Mouse (Mus musculus) cerebellum, postnatal 36 days (tissue): ENCODE measurements around the gene Usp24.
"Not testable (repeated sequence)": the region's sequence is repeated elsewhere in the genome, so short reads cannot be mapped to it uniquely, and the experiment has no call there.

Experiments
- DNase-seq, 2 experiments: peaks; one replicate each; pipeline ENCODE4 v3.0.0; 2021 to 2022; ENCODE audit warnings: mixed read lengths in 2 of 2

Gene Usp24

DNA sequence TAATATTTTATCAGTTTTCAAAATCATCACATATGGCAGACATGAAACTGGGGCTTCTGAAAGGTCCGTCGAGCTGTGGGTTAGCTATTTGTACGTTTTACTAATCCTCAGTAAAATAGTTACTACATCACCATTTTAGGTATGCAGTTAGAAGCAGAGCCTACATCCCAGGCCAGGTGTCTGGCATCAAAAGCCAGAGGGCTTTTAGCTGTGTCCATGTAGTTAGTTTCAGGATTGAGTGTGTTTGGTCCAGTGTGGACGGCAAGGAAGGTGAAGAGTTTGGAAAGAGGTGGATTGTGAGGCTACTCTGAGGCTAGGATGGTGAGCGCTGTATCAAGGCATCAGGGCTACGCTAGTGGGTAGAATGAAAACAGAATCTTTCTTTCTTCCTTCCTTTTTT lies 3.0 kb downstream of the Usp24 start:
- no peak for DNase-seq

DNA sequence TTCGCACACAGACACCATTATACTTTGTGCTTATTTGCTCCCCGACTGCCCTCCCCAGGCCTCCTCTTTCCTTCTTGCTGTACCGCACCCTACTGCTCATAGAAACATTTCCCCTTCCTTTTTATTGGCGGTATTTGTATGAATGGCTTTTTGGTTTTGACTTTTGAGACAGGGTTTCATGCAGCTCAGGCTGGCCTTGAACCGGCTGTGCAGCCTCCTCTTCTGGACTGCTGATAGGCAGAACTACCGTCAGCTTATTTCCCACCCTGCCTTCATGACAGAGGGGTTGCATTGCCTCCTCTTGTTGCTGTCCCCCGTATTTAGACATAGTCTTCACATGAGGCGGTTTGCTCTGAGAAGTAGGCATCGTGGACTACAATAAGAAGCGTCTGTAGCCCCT lies 6.8 kb downstream of the Usp24 start:
- no peak for DNase-seq

DNA sequence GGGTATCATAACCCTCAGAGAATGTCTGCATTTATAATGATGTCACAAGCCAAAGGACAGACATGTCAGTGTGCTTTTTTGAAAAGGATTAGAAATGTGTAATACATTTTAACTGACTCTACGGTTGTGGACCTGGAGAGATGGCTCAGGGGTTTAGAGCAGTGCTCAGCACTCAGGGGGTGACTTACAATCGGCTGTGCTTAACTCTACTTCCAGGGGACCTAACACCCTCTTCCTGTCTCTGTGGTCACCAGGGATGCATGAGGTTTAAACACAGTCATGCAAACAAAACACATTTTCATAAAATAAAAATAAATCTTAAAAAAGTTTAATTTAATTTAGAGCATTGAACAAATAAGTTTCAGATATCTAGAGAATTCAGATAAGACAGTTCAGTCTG lies 7.3 kb downstream of the Usp24 start:
- DNase-seq = no peak

GRCm38 (mm10) chr4:106327436-106327835 lies 11.4 kb downstream of the Usp24 start:
- no peak for DNase-seq

DNA sequence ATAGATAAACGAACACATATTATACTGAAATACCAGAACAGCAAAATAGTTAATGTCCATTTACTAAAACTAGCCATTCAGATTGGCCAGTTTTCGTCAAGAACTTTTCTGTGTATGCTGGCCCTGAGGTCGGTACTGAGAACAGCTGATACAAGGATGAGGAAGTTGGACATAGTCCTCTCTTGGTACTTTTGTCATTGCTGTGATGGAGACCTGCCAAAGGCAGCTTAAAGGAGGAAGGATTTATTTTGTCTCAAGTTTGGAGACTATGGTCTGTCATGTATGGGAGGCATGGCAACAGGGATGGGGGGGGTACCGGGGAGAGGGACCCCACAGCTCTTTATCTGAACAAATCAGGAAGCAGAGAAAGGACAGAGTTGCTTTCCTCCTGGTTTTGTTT lies 12.7 kb downstream of the Usp24 start:
- DNase-seq = no peak

- not testable (repeated sequence) for DNase-seq
Observed at GRCm38 (mm10) chr4:106329171-106329570, 13.2 kb downstream of the Usp24 start.

DNA sequence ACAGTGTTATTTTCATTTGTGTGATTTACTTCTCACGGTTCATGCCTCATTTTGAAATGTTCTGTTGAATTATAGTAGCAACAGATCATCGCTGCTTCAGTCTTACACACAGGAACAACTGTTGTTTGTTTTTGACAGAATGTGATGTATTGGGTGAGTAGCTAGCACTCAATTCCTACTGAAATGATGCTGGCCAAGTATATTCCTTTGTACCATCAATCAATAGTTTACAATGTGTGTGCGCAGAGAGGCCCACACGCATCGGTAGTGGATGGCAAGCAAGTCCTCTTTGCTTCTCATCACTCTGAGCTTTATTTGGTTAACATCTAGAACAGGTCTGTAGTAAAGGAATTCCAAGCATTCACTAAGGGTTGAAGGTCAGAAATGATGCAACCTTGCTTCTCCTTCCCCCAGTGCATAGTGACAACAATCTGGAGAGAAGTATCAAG lies 14.4 kb downstream of the Usp24 start:
- DNase-seq = no peak

DNA sequence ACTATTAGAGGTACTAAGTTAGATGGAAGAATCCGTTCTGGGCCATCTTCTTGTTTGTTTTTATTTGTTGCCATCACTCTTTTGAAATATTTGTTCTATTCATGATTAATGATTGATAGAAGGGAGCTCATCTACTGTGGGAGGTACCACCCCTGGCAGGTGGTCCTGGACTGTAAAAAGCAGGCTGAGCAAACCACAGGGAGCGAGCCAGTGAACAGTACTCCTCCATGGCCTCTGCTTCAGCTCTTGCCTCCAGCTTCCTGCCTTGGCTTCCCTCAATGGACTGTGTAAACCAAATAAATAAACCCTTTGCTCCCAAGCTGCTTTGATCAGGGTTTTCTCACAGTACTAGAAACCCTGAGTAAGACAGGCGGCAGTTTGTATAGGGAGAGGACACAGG lies 17.1 kb downstream of the Usp24 start:
- DNase-seq = no peak

DNA sequence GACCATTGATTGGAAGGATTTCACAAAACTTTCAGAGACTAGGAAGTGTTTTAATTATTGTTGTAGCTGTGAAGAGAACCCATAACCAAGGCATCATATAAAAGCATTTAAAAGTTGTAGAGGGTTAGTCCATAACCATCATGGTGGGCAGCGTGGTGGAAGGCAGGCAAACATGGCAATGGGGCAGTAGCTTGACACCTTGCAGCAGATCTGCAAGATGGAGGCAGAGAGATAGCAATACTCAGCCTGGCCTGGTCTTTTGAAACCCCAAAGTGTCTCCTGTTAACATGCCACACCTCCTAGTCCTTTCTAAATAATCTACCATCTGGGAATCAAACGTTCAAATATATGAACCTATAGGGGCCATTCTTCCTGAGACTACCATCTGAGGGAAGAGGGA lies 17.6 kb downstream of the Usp24 start:
- DNase-seq = no peak

- DNase-seq = no peak
Observed at GRCm38 (mm10) chr4:106335858-106336257, 19.8 kb downstream of the Usp24 start.

- no peak for DNase-seq
Observed at GRCm38 (mm10) chr4:106347664-106348063, 31.7 kb downstream of the Usp24 start.

- DNase-seq = not testable (repeated sequence)
Observed at GRCm38 (mm10) chr4:106355025-106355424, 39.0 kb downstream of the Usp24 start.

- no peak for DNase-seq
Observed at GRCm38 (mm10) chr4:106370013-106370412, 54.0 kb downstream of the Usp24 start.

DNA sequence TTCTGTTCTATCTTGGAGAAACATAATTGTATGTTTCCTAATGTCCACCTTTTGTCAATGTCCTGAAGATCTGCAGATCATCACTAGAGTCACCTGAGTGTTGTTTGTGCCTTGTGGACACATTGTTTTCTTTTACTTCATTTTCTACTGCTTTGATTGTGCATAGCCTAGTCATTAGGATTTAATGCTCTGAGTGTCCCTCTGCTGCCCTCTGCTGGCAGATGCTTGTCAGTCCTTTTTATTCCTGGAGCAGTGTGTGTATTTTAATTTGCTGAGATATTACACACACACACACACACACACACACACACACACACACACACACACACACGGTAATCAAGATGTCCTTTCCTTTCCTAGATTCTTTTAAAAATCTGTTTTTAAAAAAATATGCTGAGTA lies 59.8 kb downstream of the Usp24 start:
- peak; percentile 84 to 89 for DNase-seq

DNA sequence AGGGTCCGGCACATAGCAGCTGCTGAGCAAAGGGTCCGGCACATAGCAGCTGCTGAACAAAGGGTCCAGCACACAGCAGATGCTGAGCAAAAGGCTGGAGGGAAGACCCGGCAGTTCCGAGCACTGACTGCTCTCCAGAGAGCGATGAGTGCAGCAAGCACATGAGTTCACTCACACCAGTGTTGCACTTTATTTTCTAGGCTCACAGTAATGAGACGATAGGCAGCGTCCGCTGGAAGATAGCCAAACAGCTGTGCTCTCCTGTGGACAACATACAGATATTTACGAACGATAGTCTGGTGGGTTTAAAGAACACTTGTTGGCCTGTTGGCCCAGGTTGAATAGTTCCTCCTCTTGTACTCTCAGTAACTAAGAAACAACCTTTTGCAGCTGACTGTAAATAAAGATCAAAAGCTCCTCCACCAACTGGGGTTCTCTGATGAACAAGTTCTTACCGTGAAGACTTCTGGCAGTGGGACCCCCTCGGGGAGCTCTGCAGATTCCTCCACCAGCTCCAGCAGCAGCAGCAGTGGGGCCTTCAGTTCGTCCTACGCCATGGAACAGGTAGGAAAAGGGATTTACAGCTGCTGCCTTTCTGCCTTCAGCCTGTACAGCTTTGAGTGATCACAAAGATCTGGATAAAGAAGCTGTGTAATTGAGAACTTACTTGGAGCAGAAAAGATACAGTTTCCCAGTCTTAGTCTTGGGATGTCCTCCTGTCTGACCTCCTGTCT lies 63.0 kb downstream of the Usp24 start:
- DNase-seq = no peak

DNA sequence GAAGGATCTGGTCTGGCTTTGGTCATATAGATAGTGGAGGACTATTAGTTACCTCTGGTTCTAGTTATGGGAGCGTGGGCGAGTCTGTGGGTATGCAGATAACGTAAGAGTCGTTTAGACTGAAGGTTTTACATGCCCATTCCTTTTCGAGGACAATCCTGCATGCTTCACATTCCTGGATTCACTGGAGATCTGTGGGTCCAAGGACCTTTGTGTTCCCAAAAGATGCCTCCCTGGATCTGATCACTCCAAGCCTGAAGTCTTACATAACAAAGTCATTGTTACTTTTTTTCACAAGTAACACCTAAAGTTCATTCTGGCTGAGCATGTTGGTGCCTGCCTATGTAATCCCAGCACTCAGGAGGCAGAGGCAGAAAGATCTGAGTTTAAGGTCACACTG lies 65.1 kb downstream of the Usp24 start:
- no peak for DNase-seq

DNA sequence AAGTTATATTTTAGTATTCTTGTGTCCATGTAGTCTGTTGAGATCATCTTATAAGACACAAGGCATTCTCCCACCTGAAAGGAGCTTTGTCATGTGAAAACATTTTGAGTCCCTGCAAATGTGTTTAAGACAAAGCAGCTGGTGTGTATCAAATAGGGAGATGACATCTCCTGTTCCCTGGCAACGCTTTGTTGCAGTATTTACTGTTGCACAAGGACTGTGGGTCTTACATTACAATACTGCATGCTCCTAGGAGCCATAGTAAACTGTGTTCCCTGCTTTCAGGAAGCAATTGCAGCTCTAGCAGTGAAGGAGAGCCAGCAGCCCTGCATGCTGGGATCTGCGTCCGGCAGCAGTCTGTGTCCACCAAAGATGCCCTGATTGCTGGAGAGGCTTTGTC lies 73.9 kb downstream of the Usp24 start:
- no peak for DNase-seq

GRCm38 (mm10) chr4:106409621-106410020 lies 93.6 kb downstream of the Usp24 start:
- DNase-seq = no peak

DNA sequence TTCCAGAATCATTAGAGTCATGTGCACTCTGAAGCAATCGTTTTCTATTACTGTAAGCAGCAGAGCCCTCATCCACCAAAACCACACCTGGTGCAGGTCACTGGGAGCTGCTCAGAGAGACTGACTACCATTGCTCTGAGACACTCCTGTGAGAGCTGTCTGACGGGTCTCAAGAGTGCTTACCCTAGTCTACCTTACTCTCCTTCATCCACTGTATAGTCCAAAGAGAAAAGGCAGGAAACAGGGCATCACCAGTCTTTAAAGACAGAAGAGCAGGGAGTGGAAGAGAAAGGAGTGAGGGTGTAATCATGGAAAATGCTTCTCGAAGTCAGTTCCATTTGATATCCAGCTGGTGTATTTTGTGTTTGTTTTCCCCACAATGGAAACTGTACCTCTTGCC lies 103.2 kb downstream of the Usp24 start:
- no peak for DNase-seq

- DNase-seq = no peak
Observed at GRCm38 (mm10) chr4:106419791-106420190, 103.8 kb downstream of the Usp24 start.

DNA sequence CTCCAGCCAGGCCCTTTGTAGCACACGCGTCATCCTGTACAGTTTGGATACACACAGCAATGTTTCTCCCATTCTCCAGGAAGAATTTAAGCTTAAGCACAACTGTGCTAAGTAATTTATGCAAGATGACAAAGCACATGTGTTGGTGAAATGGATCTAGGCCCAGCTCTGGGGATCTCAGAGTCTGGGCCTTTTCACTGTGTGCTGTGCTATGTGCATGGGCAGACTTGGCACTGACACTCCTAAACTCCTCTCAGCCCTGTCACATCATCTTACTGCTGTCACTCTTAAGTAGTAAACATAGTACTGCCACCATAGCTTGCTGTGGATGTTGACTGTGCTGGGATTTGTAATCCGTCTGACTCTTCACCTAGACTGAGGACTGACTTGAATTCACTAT lies 106.6 kb downstream of the Usp24 start:
- no peak for DNase-seq

- no peak for DNase-seq
Observed at GRCm38 (mm10) chr4:106424560-106424959, 108.5 kb downstream of the Usp24 start.

DNA sequence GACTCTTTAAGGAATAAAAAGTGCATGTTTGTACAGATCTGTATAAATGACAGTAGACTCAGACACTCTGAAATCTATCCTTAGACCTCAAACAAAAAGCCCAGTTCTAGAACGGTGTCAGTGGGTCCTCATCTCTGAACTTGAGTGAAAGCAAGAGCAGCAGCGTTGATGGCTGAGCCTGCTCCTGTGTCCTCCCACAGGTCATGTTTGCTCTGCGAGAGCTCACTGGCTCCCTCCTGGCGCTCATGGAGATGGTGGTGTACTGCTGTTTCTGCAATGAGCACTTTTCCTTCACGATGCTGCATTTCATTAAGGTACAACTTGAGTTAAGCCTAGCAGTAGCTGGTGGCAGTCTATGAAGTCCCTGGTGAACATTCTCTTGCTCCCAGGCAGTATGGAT lies 110.3 kb downstream of the Usp24 start:
- DNase-seq = no peak

DNA sequence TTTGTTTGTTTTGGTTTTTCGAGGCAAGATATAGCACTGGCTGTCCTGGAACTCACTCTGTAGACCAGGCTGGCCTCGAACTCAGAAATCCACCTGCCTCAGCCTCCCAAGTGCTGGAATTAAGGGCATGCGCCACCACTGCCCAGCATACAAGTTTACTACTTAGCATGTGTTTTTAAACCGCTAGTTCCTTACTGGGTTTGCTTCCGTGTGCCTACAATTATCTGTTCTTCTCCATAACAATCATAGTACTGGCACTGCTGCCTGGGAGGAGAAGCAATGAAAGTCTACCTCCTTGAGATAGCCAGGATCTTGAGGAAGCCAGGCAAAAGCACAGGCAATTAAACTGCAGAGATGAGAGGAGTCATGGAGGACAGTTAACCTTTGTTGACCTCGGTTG lies 112.6 kb downstream of the Usp24 start:
- DNase-seq = no peak

DNA sequence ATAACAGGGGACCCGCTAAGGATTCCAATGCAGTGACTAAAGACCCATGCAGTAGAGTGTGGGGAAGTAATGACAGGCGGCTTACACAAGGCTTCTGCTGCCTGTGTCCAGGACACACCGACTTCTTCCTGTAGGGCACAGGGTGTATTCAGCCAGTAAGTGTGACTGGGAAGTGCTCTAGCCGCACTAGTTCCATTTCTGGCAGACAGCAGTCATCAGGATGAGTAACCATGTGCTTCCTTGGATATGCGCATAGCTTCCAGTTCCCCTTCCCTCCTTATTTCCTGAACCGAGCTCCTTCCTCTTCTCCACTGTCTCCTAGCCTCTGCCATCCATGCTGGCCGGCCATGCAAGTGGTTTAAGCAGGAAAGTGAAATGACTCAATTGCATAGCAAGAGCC lies 113.1 kb downstream of the Usp24 start:
- DNase-seq = no peak
